Mouse (Mus musculus): ENCODE measurements around the gene Zbtb7b.

DNA sequence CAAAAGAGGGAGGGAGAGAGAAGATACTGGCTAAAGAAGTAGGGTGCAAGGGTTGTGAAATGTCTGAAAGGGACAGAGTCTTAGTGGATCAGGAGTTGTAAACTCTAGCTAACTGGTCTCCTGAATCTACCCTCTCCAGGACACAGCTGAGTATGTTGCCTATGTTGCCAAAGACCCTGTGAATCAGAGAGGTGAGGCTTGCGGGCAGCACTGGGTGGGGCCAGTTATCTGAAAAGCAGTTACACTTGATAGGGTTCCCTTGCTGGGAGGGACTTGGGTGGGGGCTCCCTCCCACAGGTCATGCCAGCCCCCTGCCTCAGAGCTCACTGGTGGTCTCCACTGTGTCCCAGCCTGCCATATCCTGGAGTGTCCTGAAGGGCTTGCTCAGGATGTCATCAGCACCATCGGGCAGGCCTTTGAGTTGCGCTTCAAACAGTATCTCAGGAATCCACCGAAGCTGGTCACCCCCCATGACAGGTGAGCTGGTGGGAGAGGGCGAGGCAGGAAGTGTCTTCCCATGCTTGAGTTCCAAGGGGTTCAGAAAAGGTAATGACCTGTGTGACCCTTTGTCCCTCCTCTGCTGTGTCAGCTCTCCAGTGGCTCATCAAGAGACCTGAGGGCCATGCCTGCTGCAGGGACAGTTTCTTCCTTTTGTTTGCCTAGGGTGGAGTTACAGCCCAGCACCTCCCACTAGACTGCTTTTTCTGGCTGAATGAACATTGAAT is 30.0 kb upstream of the Zbtb7b start:
- TF ChIP-seq CTCF (IDR thresholded peaks at IDR 0.05; ENCODE audit: low read depth): no peak
- TF ChIP-seq EP300 (IDR thresholded peaks at IDR 0.05; ENCODE audit: low read depth): no peak
